Mouse (Mus musculus): Measurements from ENCODE around the gene AC131692.1. TPM values are rescaled to one million over a fixed set of nuclear protein-coding genes. Genes with fewer than 3 reads are reported as not detected.
A peak's percentile ranks its signal among the peaks of the same experiment; 100 is the strongest.

The AC131692.1 gene
- polyA plus RNA-seq, 1 experiment from 2014 or later, result not detected

DNA sequence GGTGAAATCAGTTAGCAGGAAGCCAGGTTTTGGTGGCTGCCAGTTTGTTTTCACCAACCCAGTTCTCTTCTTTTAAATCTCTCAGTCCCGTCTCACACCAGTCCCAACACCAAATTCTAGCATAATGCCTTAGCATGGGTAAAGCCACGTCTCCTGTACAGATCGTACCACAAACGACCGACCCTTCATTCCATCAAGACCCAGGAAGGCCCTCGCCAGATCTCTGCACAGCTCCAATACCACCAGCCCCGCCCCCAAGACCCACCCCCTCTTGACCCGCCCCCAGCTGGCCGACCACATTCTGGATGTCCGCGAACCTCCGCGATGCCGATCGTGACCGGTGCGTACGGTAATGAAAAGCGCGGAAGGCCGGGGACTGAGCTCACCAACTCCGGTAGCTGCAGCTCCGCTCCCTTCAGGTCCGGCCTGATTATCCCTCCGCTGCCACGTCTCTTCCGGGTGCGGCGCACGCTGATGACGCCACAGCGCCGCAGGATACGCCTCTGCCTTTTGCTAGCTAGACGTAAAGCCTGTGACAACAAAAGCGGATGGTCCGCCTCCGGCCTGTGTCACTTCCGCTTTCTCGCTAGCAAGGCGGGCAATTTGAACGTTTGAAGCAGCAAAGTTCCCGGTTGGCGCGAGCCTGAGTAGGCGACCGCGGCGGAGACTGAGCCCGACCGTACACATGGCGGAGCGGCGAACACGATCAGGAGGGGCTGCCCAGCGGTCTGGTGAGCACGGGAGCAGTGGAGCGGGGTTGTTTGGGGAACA, 9.6 kb upstream of the AC131692.1 start, which contains the start of the genes Zfpl1 and Cdca5:
Gene Zfpl1 (minus strand): TSS at position 479 of the 771 bp plus-strand sequence.
Gene Cdca5 (plus strand): TSS at position 506 of the 771 bp plus-strand sequence.
- WGBS, result under 1% methylated on average over 57 of the region's 58 CpGs
- Histone ChIP-seq H3K27me3 (ENCODE audit: control insufficient read depth, insufficient read depth, low read length) (no peaks in the 10 kb centered on the region), H3K4me1 (ENCODE audit: control insufficient read depth in 2 of 2, insufficient read depth in 2 of 2, low read length in 2 of 2) (peaks cover 5 to 17% of the 10 kb centered on the region in 2 experiments; a peak in 3 of 4 replicates), H3K4me3 (ENCODE audit: control insufficient read depth in 1 of 2, insufficient read depth in 1 of 2, low read depth in 1 of 2, low read length in 2 of 2) (peak within 1 kb of the TSS; percentile 81 to 84), H3K4me2 (ENCODE audit: low read length) (peak within 1 kb of the TSS; percentile 81), H3K27ac (replicated peaks in 1 of 2; ENCODE audit: control insufficient read depth in 1 of 2, insufficient read depth in 1 of 2, low read depth in 2 of 2, low read length in 2 of 2) (peak within 1 kb of the TSS; percentile 42 to 63; a peak in 2 of 4 replicates), H3K36me3 (ENCODE audit: control insufficient read depth, insufficient read depth, low read length) (peaks cover 70% of the 10 kb centered on the region), H3K9me3 (ENCODE audit: control insufficient read depth, low read length) (no peaks in the 10 kb centered on the region), H3K9ac (ENCODE audit: low read length) (peak within 1 kb of the TSS; percentile 83)
- peak; percentile 78 for ATAC-seq (ENCODE audit: insufficient number of reproducible peaks, insufficient read depth, low FRiP score, low read depth)

DNA sequence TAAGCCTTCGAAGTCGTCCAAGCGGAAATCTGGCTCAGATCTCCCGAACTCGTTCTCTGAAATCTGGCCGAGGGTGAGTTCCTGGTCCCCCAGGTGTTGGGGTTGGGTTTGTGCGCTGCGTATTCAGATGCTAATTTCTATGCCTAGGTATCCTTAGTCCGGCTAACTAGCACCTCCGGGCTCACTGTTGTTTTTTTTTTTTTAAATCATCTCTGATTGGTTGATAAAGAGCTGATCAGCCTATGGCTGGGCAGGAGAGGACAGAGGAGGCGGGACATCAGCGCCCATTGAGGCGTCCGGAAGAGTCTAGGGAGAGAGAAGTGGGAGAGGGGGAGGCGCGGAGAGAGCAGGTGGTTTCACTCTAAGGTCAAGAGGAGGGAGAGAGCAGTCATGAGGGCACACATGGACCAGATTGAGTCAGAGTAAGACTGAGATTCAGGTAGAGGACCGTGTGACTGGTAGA, 8.8 kb upstream of the AC131692.1 start:
- Histone ChIP-seq H3K4me2 (ENCODE audit: low read length) (peak overlapping the region; percentile 81), H3K9me3 (ENCODE audit: control insufficient read depth, low read length) (no peaks in the 10 kb centered on the region), H3K4me1 (ENCODE audit: control insufficient read depth in 2 of 2, insufficient read depth in 2 of 2, low read length in 2 of 2) (peaks cover 5 to 17% of the 10 kb centered on the region in 2 experiments; a peak in 3 of 4 replicates), H3K27ac (replicated peaks in 1 of 2; ENCODE audit: control insufficient read depth in 1 of 2, insufficient read depth in 1 of 2, low read depth in 2 of 2, low read length in 2 of 2) (peak overlapping the region; percentile 42 to 63; a peak in 2 of 4 replicates), H3K36me3 (ENCODE audit: control insufficient read depth, insufficient read depth, low read length) (peaks cover 70% of the 10 kb centered on the region), H3K4me3 (ENCODE audit: control insufficient read depth in 1 of 2, insufficient read depth in 1 of 2, low read depth in 1 of 2, low read length in 2 of 2) (peak overlapping the region; percentile 81 to 84), H3K9ac (ENCODE audit: low read length) (peak overlapping the region; percentile 83), H3K27me3 (ENCODE audit: control insufficient read depth, insufficient read depth, low read length) (no peaks in the 10 kb centered on the region)
- 1% methylated on average over 17 of the region's 17 CpGs for WGBS
- peak; percentile 57 for ATAC-seq (ENCODE audit: insufficient number of reproducible peaks, insufficient read depth, low FRiP score, low read depth)

DNA sequence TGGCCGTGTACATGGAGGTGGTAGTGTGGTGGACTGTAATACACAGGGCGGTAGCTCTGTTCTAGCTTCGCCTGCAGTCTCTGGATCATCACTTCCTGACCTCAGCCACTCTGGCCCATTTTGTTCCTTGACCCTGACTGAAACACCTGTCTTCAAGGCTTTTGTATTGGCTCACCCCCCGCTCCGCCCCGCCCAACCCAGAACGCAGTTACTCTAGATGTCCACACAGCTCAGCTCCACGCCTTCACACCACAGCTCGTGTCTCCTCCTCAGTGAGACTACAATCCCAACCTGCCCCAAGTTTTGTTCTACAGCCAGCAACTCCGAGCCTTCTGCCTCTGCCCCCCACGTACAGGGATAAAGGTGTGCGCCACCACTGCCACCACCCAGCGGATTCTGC, 5.4 kb upstream of the AC131692.1 start:
- H3K27me3 ChIP-seq (ENCODE audit: control insufficient read depth, insufficient read depth, low read length), result no peaks in the 10 kb centered on the region
- ATAC-seq (ENCODE audit: insufficient number of reproducible peaks, insufficient read depth, low FRiP score, low read depth), result no peak
- H3K36me3 ChIP-seq (ENCODE audit: control insufficient read depth, insufficient read depth, low read length), result peaks cover 65% of the 10 kb centered on the region
- H3K9ac ChIP-seq (ENCODE audit: low read length), result no peak overlapping the region
- H3K4me2 ChIP-seq (ENCODE audit: low read length), result no peak overlapping the region
- H3K9me3 ChIP-seq (ENCODE audit: control insufficient read depth, low read length), result no peaks in the 10 kb centered on the region
- H3K27ac ChIP-seq (replicated peaks in 1 of 2; ENCODE audit: control insufficient read depth in 1 of 2, insufficient read depth in 1 of 2, low read depth in 2 of 2, low read length in 2 of 2), result no peak overlapping the region
- peaks cover 4 to 13% of the 10 kb centered on the region in 2 experiments; a peak in 3 of 4 replicates for H3K4me1 ChIP-seq (ENCODE audit: control insufficient read depth in 2 of 2, insufficient read depth in 2 of 2, low read length in 2 of 2)
- 95% methylated on average over 13 of the region's 13 CpGs for WGBS
- no peak overlapping the region for H3K4me3 ChIP-seq (ENCODE audit: control insufficient read depth in 1 of 2, insufficient read depth in 1 of 2, low read depth in 1 of 2, low read length in 2 of 2)

DNA sequence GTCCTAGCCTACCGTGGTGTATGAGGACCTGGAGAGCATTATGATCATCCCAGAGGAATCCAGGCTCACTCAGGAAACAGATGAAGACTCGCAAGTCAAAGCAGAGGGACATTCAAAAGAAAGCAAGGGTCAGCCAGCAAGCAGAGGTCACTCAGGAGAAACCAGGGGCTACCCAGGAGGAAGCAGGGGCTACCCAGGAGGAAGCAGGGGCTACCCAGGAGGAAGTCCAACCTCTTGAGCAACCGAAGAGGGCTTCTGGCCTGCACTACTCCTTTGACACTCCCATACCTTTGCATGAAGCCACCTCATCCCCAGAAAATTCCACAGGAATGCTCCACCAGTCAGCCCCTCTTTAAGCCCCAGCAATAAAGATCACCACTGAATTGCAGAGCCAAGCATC, 3.6 kb downstream of the AC131692.1 start:
- Histone ChIP-seq H3K27ac (replicated peaks in 1 of 2; ENCODE audit: control insufficient read depth in 1 of 2, insufficient read depth in 1 of 2, low read depth in 2 of 2, low read length in 2 of 2) (no peak overlapping the region), H3K4me2 (ENCODE audit: low read length) (no peak overlapping the region), H3K9me3 (ENCODE audit: control insufficient read depth, low read length) (no peaks in the 10 kb centered on the region), H3K9ac (ENCODE audit: low read length) (no peak overlapping the region), H3K27me3 (ENCODE audit: control insufficient read depth, insufficient read depth, low read length) (no peaks in the 10 kb centered on the region), H3K4me3 (ENCODE audit: control insufficient read depth in 1 of 2, insufficient read depth in 1 of 2, low read depth in 1 of 2, low read length in 2 of 2) (no peak overlapping the region), H3K36me3 (ENCODE audit: control insufficient read depth, insufficient read depth, low read length) (peaks cover 31% of the 10 kb centered on the region), H3K4me1 (ENCODE audit: control insufficient read depth in 2 of 2, insufficient read depth in 2 of 2, low read length in 2 of 2) (no peaks in the 10 kb centered on the region)
- ATAC-seq (ENCODE audit: insufficient number of reproducible peaks, insufficient read depth, low FRiP score, low read depth), result no peak
- WGBS, result 84% methylated on average over 3 of the region's 3 CpGs

DNA sequence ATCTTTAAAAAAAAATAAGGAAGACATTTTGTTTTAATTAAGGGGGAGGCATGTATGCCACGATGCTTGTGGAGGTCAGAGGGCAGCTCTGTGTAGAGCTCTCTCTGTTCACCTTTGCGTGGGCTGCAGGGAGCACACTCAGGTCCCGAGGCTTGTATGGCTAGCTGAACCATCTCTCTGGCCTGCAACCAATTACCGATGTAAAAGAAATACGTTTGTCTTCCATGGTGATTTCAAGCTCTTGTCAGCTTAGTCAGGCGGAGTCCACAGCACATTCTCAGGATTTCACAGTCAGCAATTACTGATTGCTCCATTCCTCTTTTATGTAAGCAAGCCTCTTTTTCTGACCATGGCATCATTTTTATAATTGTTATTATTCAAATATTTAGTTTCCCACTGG, 7.0 kb downstream of the AC131692.1 start:
- WGBS, result 75% methylated on average over 6 of the region's 6 CpGs
- no peak overlapping the region for H3K4me2 ChIP-seq (ENCODE audit: low read length)

DNA sequence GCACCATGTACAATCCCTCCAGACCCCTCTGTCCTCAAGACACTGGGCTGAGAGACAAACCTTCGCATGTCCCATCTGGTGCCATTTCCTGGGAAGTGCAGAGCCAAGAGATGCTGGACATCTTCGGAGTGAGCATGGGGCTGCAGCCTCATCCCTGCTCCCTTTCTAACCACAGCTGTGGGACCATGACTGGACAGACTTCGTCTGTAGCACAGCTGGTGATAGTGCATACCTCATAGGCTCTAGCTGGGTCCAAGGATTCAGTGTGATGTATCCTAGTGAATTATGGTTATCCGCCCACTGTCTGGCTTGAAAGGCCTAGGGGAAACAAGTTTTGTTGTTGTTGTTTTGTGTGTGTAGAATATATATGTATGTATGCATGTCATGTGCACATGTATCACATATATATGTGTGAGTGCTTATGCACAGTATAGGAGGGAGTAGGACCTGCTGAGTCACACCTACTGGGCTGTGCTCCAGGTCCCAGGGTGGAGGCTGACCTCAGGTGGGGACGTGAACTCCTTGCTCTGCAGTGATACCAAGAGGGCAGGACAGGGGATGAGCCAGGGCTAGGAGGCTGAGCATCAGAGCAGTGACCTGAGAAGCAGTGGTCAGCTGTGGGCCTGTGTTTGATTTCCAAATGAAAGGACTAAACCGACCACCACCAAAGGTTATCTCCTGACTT, 8.1 kb downstream of the AC131692.1 start:
- Histone ChIP-seq H3K4me3 (ENCODE audit: control insufficient read depth in 1 of 2, insufficient read depth in 1 of 2, low read depth in 1 of 2, low read length in 2 of 2) (no peak overlapping the region), H3K4me1 (ENCODE audit: control insufficient read depth in 2 of 2, insufficient read depth in 2 of 2, low read length in 2 of 2) (no peaks in the 10 kb centered on the region), H3K4me2 (ENCODE audit: low read length) (no peak overlapping the region), H3K27ac (replicated peaks in 1 of 2; ENCODE audit: control insufficient read depth in 1 of 2, insufficient read depth in 1 of 2, low read depth in 2 of 2, low read length in 2 of 2) (no peak overlapping the region), H3K27me3 (ENCODE audit: control insufficient read depth, insufficient read depth, low read length) (no peaks in the 10 kb centered on the region), H3K36me3 (ENCODE audit: control insufficient read depth, insufficient read depth, low read length) (peaks cover 5% of the 10 kb centered on the region; the same call in 1 of the 2 replicates), H3K9ac (ENCODE audit: low read length) (no peak overlapping the region), H3K9me3 (ENCODE audit: control insufficient read depth, low read length) (no peaks in the 10 kb centered on the region)
- 71% methylated on average over 6 of the region's 6 CpGs for WGBS
- ATAC-seq (ENCODE audit: insufficient number of reproducible peaks, insufficient read depth, low FRiP score, low read depth), result no peak

More for the DNA sequence above, 7.0 kb downstream of the AC131692.1 start:
- no peak for ATAC-seq (ENCODE audit: insufficient number of reproducible peaks, insufficient read depth, low FRiP score, low read depth)
- H3K36me3 ChIP-seq (ENCODE audit: control insufficient read depth, insufficient read depth, low read length), result peaks cover 5% of the 10 kb centered on the region; the same call in 1 of the 2 replicates
- no peak overlapping the region for H3K27ac ChIP-seq (replicated peaks in 1 of 2; ENCODE audit: control insufficient read depth in 1 of 2, insufficient read depth in 1 of 2, low read depth in 2 of 2, low read length in 2 of 2)
- H3K4me1 ChIP-seq (ENCODE audit: control insufficient read depth in 2 of 2, insufficient read depth in 2 of 2, low read length in 2 of 2), result no peaks in the 10 kb centered on the region
- no peaks in the 10 kb centered on the region for H3K9me3 ChIP-seq (ENCODE audit: control insufficient read depth, low read length)
- no peak overlapping the region for H3K4me3 ChIP-seq (ENCODE audit: control insufficient read depth in 1 of 2, insufficient read depth in 1 of 2, low read depth in 1 of 2, low read length in 2 of 2)
- H3K27me3 ChIP-seq (ENCODE audit: control insufficient read depth, insufficient read depth, low read length), result no peaks in the 10 kb centered on the region
- no peak overlapping the region for H3K9ac ChIP-seq (ENCODE audit: low read length)

DNA sequence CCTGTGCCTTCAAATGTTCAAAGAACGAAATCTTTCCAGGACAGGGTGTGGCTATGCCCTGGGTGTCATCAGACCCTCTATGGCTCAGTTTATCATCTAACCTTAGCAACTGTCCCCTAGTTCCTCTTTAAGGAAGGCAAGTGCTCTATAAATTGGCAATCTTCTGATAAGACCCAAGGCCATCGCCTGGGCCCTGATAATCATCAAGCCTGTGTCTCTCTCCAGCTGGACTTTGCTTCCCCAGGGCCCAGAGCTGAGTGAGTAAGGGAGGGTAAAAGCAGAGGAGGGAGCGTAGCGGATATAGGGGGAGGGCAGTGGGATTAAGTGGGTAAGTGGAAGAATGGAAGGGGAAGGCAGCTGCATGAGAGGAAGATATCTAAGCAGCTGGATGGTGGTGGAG, 10.3 kb downstream of the AC131692.1 start:
- Histone ChIP-seq H3K4me2 (ENCODE audit: low read length) (no peak overlapping the region), H3K9me3 (ENCODE audit: control insufficient read depth, low read length) (no peaks in the 10 kb centered on the region), H3K36me3 (ENCODE audit: control insufficient read depth, insufficient read depth, low read length) (no peaks in the 10 kb centered on the region), H3K9ac (ENCODE audit: low read length) (no peak overlapping the region), H3K4me1 (ENCODE audit: control insufficient read depth in 2 of 2, insufficient read depth in 2 of 2, low read length in 2 of 2) (no peaks in the 10 kb centered on the region), H3K27me3 (ENCODE audit: control insufficient read depth, insufficient read depth, low read length) (no peaks in the 10 kb centered on the region), H3K4me3 (ENCODE audit: control insufficient read depth in 1 of 2, insufficient read depth in 1 of 2, low read depth in 1 of 2, low read length in 2 of 2) (no peak overlapping the region), H3K27ac (replicated peaks in 1 of 2; ENCODE audit: control insufficient read depth in 1 of 2, insufficient read depth in 1 of 2, low read depth in 2 of 2, low read length in 2 of 2) (no peak overlapping the region)
- ATAC-seq (ENCODE audit: insufficient number of reproducible peaks, insufficient read depth, low FRiP score, low read depth), result no peak
- 60% methylated on average over 4 of the region's 4 CpGs for WGBS

Data from heart, embryonic 14.5 days (tissue).